Mouse (Mus musculus) effector memory CD4-positive, alpha-beta T cell, adult 5 months (primary cell): ENCODE data around the gene Naxe. TPM values are rescaled to one million over a fixed set of nuclear protein-coding genes. Genes with fewer than 3 reads are reported as not detected.

Source experiments
- polyA plus RNA-seq: library from polyadenylated mRNA; unstranded; fragments of 100-300 nt; shearing (Covaris generic); gene quantifications from one replicate; pipeline ENCODE4 v1.2.1, GENCODE M21; 2017

The Naxe gene
- polyA plus RNA-seq, result 40.9 TPM

DNA sequence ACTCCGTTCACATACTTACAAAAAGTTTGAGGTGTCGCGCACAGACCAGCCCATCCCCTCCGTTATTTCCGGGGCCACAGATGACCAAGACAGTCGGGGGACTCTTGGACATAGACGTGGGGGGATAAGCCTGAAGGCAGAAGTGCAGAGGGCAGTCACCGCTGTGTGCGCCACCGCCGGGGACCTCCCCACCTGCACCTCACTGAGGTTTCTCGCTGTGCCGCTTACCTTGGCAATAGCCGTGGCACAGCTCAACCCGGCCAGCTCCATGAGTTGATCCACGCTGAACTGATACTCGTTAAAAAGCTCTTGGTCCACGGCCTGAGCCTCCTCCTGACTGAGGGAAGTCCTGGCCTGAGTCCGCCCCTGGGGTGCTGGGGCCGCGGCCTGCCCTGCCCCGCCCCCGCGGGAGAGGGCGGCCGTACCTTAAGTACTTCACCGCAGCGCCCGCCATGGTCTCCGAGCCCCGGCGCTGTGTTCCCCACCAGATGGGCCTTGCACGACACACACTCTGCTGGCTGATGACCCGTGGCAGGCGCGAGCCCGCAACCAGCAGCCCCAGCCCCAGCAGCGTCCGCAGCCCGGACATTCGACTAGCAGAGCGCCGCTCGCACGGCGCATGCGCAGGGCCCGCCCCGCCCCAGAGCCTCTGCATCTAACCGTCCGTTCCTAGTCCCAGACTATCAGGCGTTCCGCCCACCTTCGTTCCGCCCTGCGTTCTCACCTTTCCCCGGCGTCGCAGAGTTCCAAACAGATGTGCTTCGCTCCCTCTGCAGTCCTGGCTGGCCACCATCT is at the start of gene Naxe:
Gene Naxe (minus strand): TSS at position 594 of the 795 bp plus-strand sequence.

DNA sequence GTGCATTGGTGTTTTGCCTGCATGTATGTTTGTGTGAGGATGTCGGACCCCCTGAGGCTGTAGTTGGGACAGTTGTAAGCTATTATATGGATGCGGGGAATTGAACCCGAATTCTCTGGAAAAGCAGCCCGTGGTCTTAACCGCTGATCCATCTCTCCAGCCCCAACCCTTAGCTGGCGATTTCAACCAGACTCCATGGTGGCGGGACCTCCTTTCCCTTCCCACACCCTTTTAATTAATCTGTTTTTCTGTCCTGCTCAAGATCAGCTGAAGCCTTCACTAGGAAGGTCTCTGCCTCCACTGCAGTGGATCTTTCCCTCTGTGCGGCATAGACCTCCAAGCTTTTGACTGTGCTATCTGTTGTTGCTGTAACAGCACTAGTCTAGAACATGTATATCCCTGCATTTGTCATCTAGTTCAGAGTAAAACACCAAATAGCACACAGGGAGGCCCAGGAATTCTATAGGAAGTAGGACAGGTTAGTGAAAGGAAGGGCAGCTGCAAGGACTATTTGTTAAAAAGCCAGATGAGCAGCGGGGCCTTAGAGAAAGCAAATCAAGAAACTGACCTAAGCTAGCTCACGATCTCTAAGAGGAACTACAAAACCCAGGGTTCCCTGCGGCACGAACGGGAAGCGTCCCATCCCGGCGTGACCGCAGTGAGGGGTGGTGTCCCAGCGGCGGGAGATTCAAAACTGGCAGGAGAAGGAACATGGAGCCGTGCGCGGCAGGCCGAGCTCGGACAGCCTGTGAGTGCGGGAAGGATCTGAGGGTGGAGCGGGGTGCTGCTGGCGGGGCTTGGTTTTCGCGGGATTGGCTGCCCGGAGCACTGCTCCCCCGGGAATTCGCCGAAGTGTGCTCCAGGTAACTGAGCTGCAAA is 23.3 kb upstream of the Naxe start, which contains the start of gene Iqgap3:
Gene Iqgap3 (plus strand): TSS at position 627 of the 879 bp plus-strand sequence.

DNA sequence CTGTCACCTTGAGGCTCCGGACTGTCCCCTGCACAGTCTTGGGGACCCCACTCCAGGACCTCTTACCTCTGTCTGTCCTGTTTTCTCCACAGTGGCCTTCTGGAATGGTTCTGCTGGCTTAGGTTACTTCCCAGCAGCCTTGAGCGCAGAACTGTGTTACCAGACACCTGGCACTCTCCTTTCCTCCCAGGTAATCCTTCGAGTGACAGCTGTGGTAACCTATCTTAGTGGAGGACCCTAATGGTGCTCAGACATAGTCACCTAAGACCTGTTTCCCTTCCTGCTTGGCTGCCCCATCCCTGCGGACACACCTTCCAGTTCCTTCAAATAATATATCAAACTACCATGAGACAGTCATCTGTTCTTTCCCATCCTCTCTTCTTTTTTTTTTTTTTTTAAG is 19.9 kb upstream of the Naxe start, which contains the start of gene Ttc24:
Gene Ttc24 (minus strand): TSS at position 101 of the 400 bp plus-strand sequence.

DNA sequence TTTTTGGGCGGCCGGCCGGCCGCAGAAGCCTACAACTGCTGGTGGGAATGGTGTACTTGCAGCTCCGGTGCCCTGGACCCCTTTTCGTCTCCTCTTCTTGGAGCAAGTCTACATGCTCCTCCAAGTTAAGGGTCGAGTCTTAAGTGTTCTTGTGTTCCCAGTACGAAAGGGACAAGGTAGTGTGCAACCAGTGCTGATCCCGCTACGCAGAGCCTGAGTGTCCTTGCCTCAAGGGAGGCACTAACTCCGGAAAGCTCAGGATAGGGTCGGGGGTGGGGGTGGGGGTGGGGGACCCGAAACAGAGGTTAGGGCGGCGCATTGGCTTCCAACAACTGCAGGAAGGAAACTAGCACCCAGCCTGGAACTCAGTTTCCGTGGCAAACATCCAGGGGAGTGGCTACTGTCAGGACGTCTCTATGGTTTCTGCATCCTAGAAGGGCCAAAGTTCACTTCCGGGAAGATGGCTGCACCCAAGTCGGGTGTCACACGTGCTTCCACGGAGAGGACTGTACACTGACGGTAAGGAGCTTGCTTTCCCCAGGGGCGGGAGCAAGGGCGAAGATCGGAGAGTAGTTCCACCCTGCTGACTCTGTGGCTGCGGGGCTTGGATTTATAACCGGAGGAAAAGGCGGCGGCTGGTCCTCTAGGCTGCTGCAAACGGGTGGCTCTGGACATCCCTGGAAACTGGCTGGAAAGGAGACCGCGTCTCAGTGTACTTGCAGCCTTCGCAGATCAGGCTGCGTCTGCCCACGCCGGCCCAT is 15.5 kb downstream of the Naxe start, which contains the start of gene Gpatch4:
Gene Gpatch4 (plus strand): TSS at position 448 of the 761 bp plus-strand sequence.

DNA sequence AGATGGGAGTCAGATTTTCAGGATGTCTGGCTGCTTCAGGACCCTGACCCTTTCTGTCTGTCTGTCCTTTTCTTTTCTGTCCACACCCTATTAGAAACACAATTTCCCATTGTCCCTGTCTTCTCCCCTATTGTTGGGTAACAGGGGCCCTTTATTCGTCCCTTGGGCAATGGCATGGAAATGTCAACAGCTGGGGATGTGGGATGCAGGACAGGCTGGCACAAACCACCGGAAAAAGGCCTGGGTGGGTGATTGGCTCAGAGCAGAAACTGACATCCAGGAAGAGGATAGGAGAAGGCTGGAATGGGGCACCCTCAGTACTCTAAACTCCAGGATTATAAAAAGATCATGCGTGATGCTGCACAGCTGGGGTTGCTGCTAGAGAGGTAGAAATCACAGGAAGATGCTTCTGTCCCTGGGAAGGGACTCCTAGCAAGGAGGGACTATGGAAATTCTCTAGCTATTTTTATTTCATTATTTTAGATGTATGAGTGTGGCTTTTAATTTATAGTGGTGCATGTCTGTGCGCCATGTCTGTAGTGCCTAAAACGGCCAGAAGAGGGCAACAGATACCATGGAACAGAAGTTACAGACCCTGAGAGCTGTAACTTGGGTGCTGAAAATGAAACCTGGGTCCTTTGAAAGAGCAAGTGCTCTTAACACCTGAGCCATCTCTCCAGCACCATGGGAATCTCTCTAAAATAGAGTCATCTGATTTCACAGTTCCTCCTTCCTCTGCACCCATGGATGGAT is 30.7 kb downstream of the Naxe start, which contains the start of gene Hapln2:
Gene Hapln2 (minus strand): TSS at position 150 of the 753 bp plus-strand sequence.

Other genes with a start within 250 kb of the Naxe start
- gene Pear1, start 234.2 kb downstream of the Naxe start, polyA plus RNA-seq, result 48.5 TPM
- 461 TPM for gene Sh2d2a, start 211.7 kb downstream of the Naxe start, polyA plus RNA-seq
- 13.9 TPM for gene Prcc, start 172.9 kb downstream of the Naxe start, polyA plus RNA-seq
- 115 TPM for gene Hdgf, start 152.2 kb downstream of the Naxe start, polyA plus RNA-seq
- gene Mrpl24, start 139.0 kb downstream of the Naxe start, polyA plus RNA-seq, result 123 TPM
- 31.8 TPM for gene Isg20l2, start 128.2 kb downstream of the Naxe start, polyA plus RNA-seq
- 16.9 TPM for gene Rrnad1, start 127.8 kb downstream of the Naxe start, polyA plus RNA-seq
- not detected for gene Crabp2, start 109.8 kb downstream of the Naxe start, polyA plus RNA-seq
- gene Nes, start 87.4 kb downstream of the Naxe start, polyA plus RNA-seq, result not detected
- gene Bcan, start 58.3 kb downstream of the Naxe start, polyA plus RNA-seq, result not detected
- not detected for gene Hapln2, start 30.9 kb downstream of the Naxe start, polyA plus RNA-seq
- 18.1 TPM for gene Gpatch4, start 15.4 kb downstream of the Naxe start, polyA plus RNA-seq
- gene Ttc24, start 19.8 kb upstream of the Naxe start, polyA plus RNA-seq, result not detected
- gene Iqgap3, start 23.5 kb upstream of the Naxe start, polyA plus RNA-seq, result 0.67 TPM
- 208 TPM for gene Mef2d, start 83.9 kb upstream of the Naxe start, polyA plus RNA-seq
- not detected for gene Rhbg, start 196.2 kb upstream of the Naxe start, polyA plus RNA-seq
- not detected for gene Gm38392, start 228.7 kb upstream of the Naxe start, polyA plus RNA-seq
- gene Tsacc, start 238.5 kb upstream of the Naxe start, polyA plus RNA-seq, result 6.0 TPM
- gene Cct3, start 238.6 kb upstream of the Naxe start, polyA plus RNA-seq, result 267 TPM